Mouse (Mus musculus) E14TG2a.4 (cell line): Measurements from ENCODE around the gene Apoa2.

Source experiments
- CTCF ChIP-seq: conservative IDR thresholded peaks from 2 replicates; pipeline ENCODE4 v1.5.1; 2014; ENCODE audit warnings: low read length
- NANOG ChIP-seq: IDR thresholded peaks from 2 replicates; pipeline ENCODE4 v1.6.1; 2014; ENCODE audit warnings: borderline replicate concordance, low read length, mixed read lengths

GRCm38 (mm10) chr1:171209409-171209808 lies 15.4 kb upstream of the Apoa2 start:
- no peak for TF ChIP-seq CTCF
- no peak for TF ChIP-seq NANOG
